Mouse (Mus musculus) hindbrain, embryonic 14.5 days (tissue): ENCODE data around the gene Gapdhs. TPM values are rescaled to one million over a fixed set of nuclear protein-coding genes. Genes with fewer than 3 reads are reported as not detected.
"Not testable (repeated sequence)": the region's sequence is repeated elsewhere in the genome, so short reads cannot be mapped to it uniquely, and the experiment has no call there.

Experiments
- ATAC-seq: fragments of 200-750 bp; cut with Nextera tagmentation; 2 replicates; pipeline ENCODE4 v1.8.0; 2017; ENCODE audit warnings: moderate number of reproducible peaks, mild to moderate bottlenecking, moderate TSS enrichment, moderate library complexity; ENCODE audit not compliant: low FRiP score
- DNase-seq: peaks from one replicate; pipeline ENCODE4 v3.0.0-alpha.2; 2015; ENCODE audit warnings: low spot score
- H3K27ac ChIP-seq: fragments of 300-500 bp; sonication (generic); 2 replicates; pipeline ENCODE4 v1.5.1; 2014; ENCODE audit warnings: mild to moderate bottlenecking, moderate library complexity
- H3K27me3 ChIP-seq: fragments of 300-500 bp; sonication (generic); 2 replicates; pipeline ENCODE4 v1.6.1; 2014; ENCODE audit warnings: mild to moderate bottlenecking, low read length, mixed read lengths; ENCODE audit not compliant: control insufficient read depth, insufficient read depth
- H3K36me3 ChIP-seq: fragments of 300-500 bp; sonication (generic); replicated peaks from 2 replicates; pipeline ENCODE4 v1.6.1; 2014; ENCODE audit not compliant: control insufficient read depth, insufficient read depth
- H3K4me1 ChIP-seq: fragments of 300-500 bp; sonication (generic); replicated peaks from 2 replicates; pipeline ENCODE4 v1.6.1; 2014; ENCODE audit warnings: antibody characterized with exemption, low read length, mixed read lengths; ENCODE audit not compliant: control insufficient read depth, insufficient read depth
- H3K4me2 ChIP-seq: fragments of 300-500 bp; sonication (generic); replicated peaks from 2 replicates; pipeline ENCODE4 v1.6.1; 2014; ENCODE audit warnings: mild to moderate bottlenecking, moderate library complexity
- H3K4me3 ChIP-seq: fragments of 300-500 bp; sonication (generic); replicated peaks from 2 replicates; pipeline ENCODE4 v1.5.1; 2014; ENCODE audit warnings: mild to moderate bottlenecking, low read length
- H3K9ac ChIP-seq: fragments of 300-500 bp; sonication (generic); 2 replicates; pipeline ENCODE4 v1.6.1; 2014
- H3K9me3 ChIP-seq: fragments of 300-500 bp; sonication (generic); 2 replicates; pipeline ENCODE4 v1.6.1; 2016; ENCODE audit warnings: low read length; ENCODE audit not compliant: control insufficient read depth
- WGBS: fragments of 180-500 bp; shearing (Covaris S2); extraction: QIAGEN DNeasy Blood & Tissue Kit; methylation state at CpG from one replicate; pipeline ENCODE4 v1.1.7; 2014; 5-methylcytosine and 5-hydroxymethylcytosine counted together
- polyA plus RNA-seq: library from polyadenylated mRNA; unstranded; fragments of >200 nt; fragmentation: Nextera tagmentation; extraction: Ambion mirVana; gene quantifications from 2 replicates; pipeline ENCODE4 v1.2.1, GENCODE M21; 2014

The Gapdhs gene
- polyA plus RNA-seq = 0.14 and 1.3 TPM in 2 replicates

DNA sequence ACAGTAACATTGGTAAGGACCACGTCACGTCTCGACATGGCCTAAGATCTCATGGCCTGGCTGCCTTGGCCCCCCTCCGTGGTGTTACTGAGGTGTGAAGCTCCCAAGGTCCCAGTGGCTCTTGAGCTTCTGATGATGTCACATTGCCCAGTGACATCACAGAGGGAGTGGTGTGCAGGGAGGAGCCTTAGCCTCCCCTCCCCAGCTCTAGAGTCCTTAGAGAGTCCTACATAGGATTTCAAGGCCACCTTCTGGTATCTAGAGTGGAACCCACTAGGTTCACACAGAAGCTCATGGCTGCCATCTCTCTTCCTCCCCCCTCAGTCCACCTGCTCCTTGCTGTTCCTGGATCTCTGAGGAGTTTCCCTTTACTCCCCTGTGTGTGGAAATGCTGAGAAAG, at the start of gene Gapdhs:
TSS of gene Gapdhs (minus strand) at position 65 of the 400 bp plus-strand sequence.
- not testable (repeated sequence) for H3K4me1 ChIP-seq, ATAC-seq, H3K9ac ChIP-seq, H3K4me2 ChIP-seq, DNase-seq, H3K27ac ChIP-seq, H3K27me3 ChIP-seq, H3K4me3 ChIP-seq, H3K9me3 ChIP-seq
- peaks cover 11% of the 10 kb centered on the region; the same call in 1 of the 2 replicates for H3K36me3 ChIP-seq
- no CpG with 5 or more reads among the region's 4 CpGs for WGBS

GRCm38 (mm10) chr7:30791921-30792320, 48.4 kb upstream of the Gapdhs start:
- Histone ChIP-seq H3K9me3 (no peaks in the 10 kb centered on the region), H3K27me3 (no peaks in the 10 kb centered on the region), H3K4me3 (no peak overlapping the region), H3K9ac (no peak overlapping the region), H3K36me3 (no peaks in the 10 kb centered on the region), H3K27ac (no peak overlapping the region), H3K4me1 (no peaks in the 10 kb centered on the region), H3K4me2 (no peak overlapping the region)
- WGBS = 25% methylated on average over 9 of the region's 9 CpGs
- DNase-seq = no peak
- ATAC-seq = no peak

GRCm38 (mm10) chr7:30790141-30790540, 46.7 kb upstream of the Gapdhs start:
- H3K4me3 ChIP-seq = no peak overlapping the region
- H3K9me3 ChIP-seq = no peaks in the 10 kb centered on the region
- H3K27ac ChIP-seq = no peak overlapping the region
- H3K4me2 ChIP-seq = no peak overlapping the region
- DNase-seq (no peak), ATAC-seq (no peak)
- H3K4me1 ChIP-seq = 0 out of 2 replicates have a peak, but pooled peaks cover 8% of the 10 kb centered on the region
- no peaks in the 10 kb centered on the region for H3K27me3 ChIP-seq
- 68% methylated on average over 10 of the region's 10 CpGs for WGBS
- no peaks in the 10 kb centered on the region for H3K36me3 ChIP-seq
- no peak overlapping the region for H3K9ac ChIP-seq

GRCm38 (mm10) chr7:30787377-30788022, 44.0 kb upstream of the Gapdhs start, which contains the start of gene Krtdap:
Gene Krtdap (plus strand): TSS chr7:30787896.
- no peaks in the 10 kb centered on the region for H3K27me3 ChIP-seq
- ATAC-seq = no peak
- no peak within 1 kb of the TSS for H3K27ac ChIP-seq

GRCm38 (mm10) chr7:30785721-30786546, 42.5 kb upstream of the Gapdhs start:
- ATAC-seq = peak; percentile 89
- Histone ChIP-seq H3K4me2 (no peak overlapping the region), H3K4me1 (0 out of 2 replicates have a peak, but pooled peaks cover 8% of the 10 kb centered on the region), H3K9me3 (no peaks in the 10 kb centered on the region), H3K4me3 (no peak overlapping the region), H3K27me3 (no peaks in the 10 kb centered on the region), H3K27ac (peak overlapping the region; percentile 59), H3K36me3 (no peaks in the 10 kb centered on the region), H3K9ac (no peak overlapping the region)
- 49% methylated on average over 13 of the region's 13 CpGs for WGBS
- DNase-seq = peak; percentile 40

More at GRCm38 (mm10) chr7:30787377-30788022, 44.0 kb upstream of the Gapdhs start, which contains the start of gene Krtdap:
- 54% methylated on average over 15 of the region's 15 CpGs for WGBS
- no peak within 1 kb of the TSS for H3K4me3 ChIP-seq
- DNase-seq = no peak
- 0 out of 2 replicates have a peak, but pooled peaks cover 8% of the 10 kb centered on the region for H3K4me1 ChIP-seq
- H3K9me3 ChIP-seq = no peaks in the 10 kb centered on the region
- no peak within 1 kb of the TSS for H3K4me2 ChIP-seq
- H3K36me3 ChIP-seq = no peaks in the 10 kb centered on the region
- H3K9ac ChIP-seq = no peak within 1 kb of the TSS

DNA sequence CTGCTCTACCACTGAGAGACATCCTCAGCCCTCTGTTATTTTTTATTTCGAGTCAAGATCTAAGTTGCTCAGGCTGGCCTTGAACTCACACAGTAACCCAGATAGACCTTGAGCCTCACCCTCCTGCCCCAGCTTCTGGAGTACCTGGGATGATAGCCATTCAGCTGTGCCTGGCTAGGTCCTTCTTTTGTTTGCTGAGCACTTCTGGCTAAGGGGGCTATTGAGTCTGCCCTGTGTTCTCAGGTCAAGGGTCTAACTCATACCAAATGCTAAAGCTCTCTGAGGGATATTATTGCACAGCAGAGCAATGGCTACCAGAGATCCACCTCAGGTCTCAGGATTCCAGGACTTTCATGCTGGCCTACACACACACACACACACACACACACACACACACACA, 41.7 kb upstream of the Gapdhs start:
- no peak overlapping the region for H3K9ac ChIP-seq
- H3K4me3 ChIP-seq = no peak overlapping the region
- no peak for DNase-seq
- no peak overlapping the region for H3K4me2 ChIP-seq
- H3K4me1 ChIP-seq = 0 out of 2 replicates have a peak, but pooled peaks cover 8% of the 10 kb centered on the region
- H3K27ac ChIP-seq = peak overlapping the region; percentile 59
- no peaks in the 10 kb centered on the region for H3K9me3 ChIP-seq
- H3K27me3 ChIP-seq = no peaks in the 10 kb centered on the region
- 83% methylated on average over 1 of the region's 1 CpGs for WGBS
- ATAC-seq = no peak
- H3K36me3 ChIP-seq = no peaks in the 10 kb centered on the region

DNA sequence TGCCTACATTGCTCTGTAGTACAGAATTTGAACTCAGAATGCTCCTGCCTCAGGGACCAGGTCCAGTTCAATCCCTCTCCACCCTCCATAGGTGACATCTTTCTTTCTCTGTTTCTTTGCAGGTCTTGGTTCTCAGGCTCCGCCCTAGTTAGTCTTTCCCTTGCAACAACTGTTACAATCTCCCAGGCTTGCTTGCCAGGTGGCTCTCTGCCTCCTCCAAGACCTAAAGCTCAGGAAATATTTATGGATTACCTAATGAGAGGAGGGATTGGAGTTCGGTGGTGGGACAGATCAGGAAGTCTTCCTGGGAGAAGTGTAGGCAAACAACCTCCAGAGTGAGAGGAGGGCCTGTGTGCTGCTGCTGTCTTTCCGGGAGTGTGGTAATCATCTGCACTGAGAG, 39.2 kb upstream of the Gapdhs start:
- Histone ChIP-seq H3K4me3 (no peak overlapping the region), H3K36me3 (no peaks in the 10 kb centered on the region), H3K4me2 (no peak overlapping the region), H3K4me1 (0 out of 2 replicates have a peak, but pooled peaks cover 8% of the 10 kb centered on the region), H3K27me3 (no peaks in the 10 kb centered on the region), H3K9ac (no peak overlapping the region), H3K9me3 (no peaks in the 10 kb centered on the region), H3K27ac (no peak overlapping the region)
- DNase-seq (no peak), ATAC-seq (no peak)
- WGBS = 90% methylated on average over 3 of the region's 3 CpGs

GRCm38 (mm10) chr7:30781792-30782191, 38.3 kb upstream of the Gapdhs start:
- no peaks in the 10 kb centered on the region for H3K9me3 ChIP-seq
- H3K36me3 ChIP-seq = no peaks in the 10 kb centered on the region
- 67% methylated on average over 4 of the region's 4 CpGs for WGBS
- ATAC-seq (no peak), DNase-seq (no peak)
- H3K4me2 ChIP-seq = no peak overlapping the region
- no peaks in the 10 kb centered on the region for H3K27me3 ChIP-seq
- no peak overlapping the region for H3K9ac ChIP-seq
- H3K4me1 ChIP-seq = 0 out of 2 replicates have a peak, but pooled peaks cover 8% of the 10 kb centered on the region
- no peak overlapping the region for H3K4me3 ChIP-seq
- no peak overlapping the region for H3K27ac ChIP-seq

DNA sequence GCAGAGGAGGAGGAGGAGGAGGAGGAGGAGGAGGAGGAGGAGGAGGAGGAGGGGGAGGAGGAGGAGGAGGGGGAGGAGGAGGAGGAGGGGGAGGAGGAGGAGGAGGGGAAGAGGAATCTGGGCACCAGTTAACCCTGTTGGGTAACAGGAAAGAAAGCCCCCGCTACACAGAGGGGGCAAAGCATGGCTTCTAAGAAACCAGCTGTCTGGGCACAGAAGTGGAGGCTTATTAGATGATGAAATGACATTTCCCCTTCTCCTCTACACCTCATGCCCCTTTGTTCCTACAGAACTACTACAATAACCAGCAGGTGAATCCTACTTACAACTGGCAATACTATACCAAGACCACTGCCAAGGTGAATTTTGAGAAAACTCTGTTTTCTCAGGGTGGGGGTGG, 34.4 kb upstream of the Gapdhs start:
- Histone ChIP-seq H3K27ac (no peak overlapping the region), H3K4me2 (no peak overlapping the region), H3K4me1 (no peaks in the 10 kb centered on the region), H3K36me3 (no peaks in the 10 kb centered on the region), H3K9me3 (no peaks in the 10 kb centered on the region), H3K9ac (no peak overlapping the region), H3K27me3 (no peaks in the 10 kb centered on the region), H3K4me3 (no peak overlapping the region)
- DNase-seq (no peak), ATAC-seq (no peak)
- 73% methylated on average over 1 of the region's 1 CpGs for WGBS
